Mouse (Mus musculus) testis, adult 2 months (tissue): ENCODE data around the gene Nhlrc2. TPM values are rescaled to one million over a fixed set of nuclear protein-coding genes. Genes with fewer than 3 reads are reported as not detected.

Source experiments
- H3K27ac ChIP-seq: fragments of 200-500 bp; 2 replicates; pipeline ENCODE4 v1.5.1; 2012; ENCODE audit warnings: low read depth, low read length; ENCODE audit not compliant: control insufficient read depth, insufficient read depth
- H3K27me3 ChIP-seq: fragments of 200-500 bp; 2 replicates; pipeline ENCODE4 v1.6.1; 2012; ENCODE audit warnings: mild to moderate bottlenecking, low read length, moderate library complexity; ENCODE audit not compliant: control insufficient read depth, insufficient read depth
- H3K36me3 ChIP-seq: fragments of 200-500 bp; 2 replicates; pipeline ENCODE4 v1.6.1; 2012; ENCODE audit warnings: mild to moderate bottlenecking, low read length; ENCODE audit not compliant: control insufficient read depth, insufficient read depth
- H3K4me1 ChIP-seq: fragments of 200-500 bp; 2 replicates; pipeline ENCODE4 v1.6.1; 2012; ENCODE audit warnings: low read length; ENCODE audit not compliant: control insufficient read depth, insufficient read depth
- H3K4me3 ChIP-seq: fragments of 200-500 bp; 2 replicates; pipeline ENCODE4 v1.5.1; 2012; ENCODE audit warnings: low read depth, mild to moderate bottlenecking, low read length, moderate library complexity, mixed read lengths; ENCODE audit not compliant: control insufficient read depth
- CTCF ChIP-seq: fragments of 200-500 bp; IDR thresholded peaks from 2 replicates; pipeline ENCODE4 v1.5.1; 2012; ENCODE audit warnings: low read depth, mild to moderate bottlenecking, inconsistent platforms, low read length, moderate library complexity; ENCODE audit not compliant: control insufficient read depth, insufficient read depth, insufficient replicate concordance
- POLR2A ChIP-seq: fragments of 200-500 bp; IDR thresholded peaks from 2 replicates; pipeline ENCODE4 v1.6.1; 2012; ENCODE audit warnings: low read depth, mild to moderate bottlenecking, inconsistent platforms, low read length, moderate library complexity; ENCODE audit not compliant: control insufficient read depth
- polyA plus RNA-seq: library from polyadenylated mRNA; depleted of rRNA; stranded (reverse); fragments of >200 nt; gene quantifications from 2 replicates; pipeline ENCODE4 v1.2.3, GENCODE M21; 2012

Nhlrc2 gene
- polyA plus RNA-seq, 1 experiment, result 1.8 TPM

- Histone ChIP-seq H3K36me3 (no peaks in the 10 kb centered on the region; the same call in 1 of the 2 replicates), H3K27ac (no peak overlapping the region), H3K4me3 (no peak overlapping the region), H3K4me1 (no peaks in the 10 kb centered on the region; the same call in 1 of the 2 replicates), H3K27me3 (no peaks in the 10 kb centered on the region)
- no peak for TF ChIP-seq POLR2A
- TF ChIP-seq CTCF, result no peak
Observed at GRCm38 (mm10) chr19:56583785-56584184, 35.7 kb downstream of the Nhlrc2 start.

GRCm38 (mm10) chr19:56584288-56584687 is 36.2 kb downstream of the Nhlrc2 start:
- H3K36me3 ChIP-seq, result no peaks in the 10 kb centered on the region; the same call in 1 of the 2 replicates

GRCm38 (mm10) chr19:56586320-56586719 is 38.3 kb downstream of the Nhlrc2 start:
- no peaks in the 10 kb centered on the region for H3K27me3 ChIP-seq
- H3K4me3 ChIP-seq, result no peak overlapping the region
- H3K4me1 ChIP-seq, result no peaks in the 10 kb centered on the region; the same call in 1 of the 2 replicates
- TF ChIP-seq POLR2A, result no peak
- no peak for TF ChIP-seq CTCF
- no peaks in the 10 kb centered on the region; the same call in 1 of the 2 replicates for H3K36me3 ChIP-seq
- H3K27ac ChIP-seq, result no peak overlapping the region

More at GRCm38 (mm10) chr19:56584288-56584687, 36.2 kb downstream of the Nhlrc2 start:
- Histone ChIP-seq H3K4me1 (no peaks in the 10 kb centered on the region; the same call in 1 of the 2 replicates), H3K4me3 (no peak overlapping the region), H3K27ac (no peak overlapping the region), H3K27me3 (no peaks in the 10 kb centered on the region)
- TF ChIP-seq POLR2A, result no peak
- TF ChIP-seq CTCF, result no peak

GRCm38 (mm10) chr19:56588205-56588626 is 40.2 kb downstream of the Nhlrc2 start:
- no peaks in the 10 kb centered on the region; the same call in 1 of the 2 replicates for H3K4me1 ChIP-seq
- H3K27ac ChIP-seq, result no peak overlapping the region
- H3K27me3 ChIP-seq, result no peaks in the 10 kb centered on the region
- no peak overlapping the region for H3K4me3 ChIP-seq
- no peaks in the 10 kb centered on the region; the same call in 1 of the 2 replicates for H3K36me3 ChIP-seq
- TF ChIP-seq CTCF (no peak), POLR2A (no peak)

GRCm38 (mm10) chr19:56589008-56589407 is 40.9 kb downstream of the Nhlrc2 start:
- no peaks in the 10 kb centered on the region; the same call in 1 of the 2 replicates for H3K4me1 ChIP-seq
- no peak overlapping the region for H3K27ac ChIP-seq
- H3K4me3 ChIP-seq, result no peak overlapping the region
- H3K36me3 ChIP-seq, result no peaks in the 10 kb centered on the region; the same call in 1 of the 2 replicates
- TF ChIP-seq CTCF (no peak), POLR2A (no peak)
- H3K27me3 ChIP-seq, result no peaks in the 10 kb centered on the region

GRCm38 (mm10) chr19:56589455-56589854 is 41.4 kb downstream of the Nhlrc2 start:
- Histone ChIP-seq H3K27ac (no peak overlapping the region), H3K36me3 (no peaks in the 10 kb centered on the region; the same call in 1 of the 2 replicates), H3K4me1 (no peaks in the 10 kb centered on the region; the same call in 1 of the 2 replicates), H3K27me3 (no peaks in the 10 kb centered on the region), H3K4me3 (no peak overlapping the region)
- TF ChIP-seq POLR2A (no peak), CTCF (no peak)

GRCm38 (mm10) chr19:56590250-56590649 is 42.2 kb downstream of the Nhlrc2 start:
- no peak overlapping the region for H3K27ac ChIP-seq
- H3K27me3 ChIP-seq, result no peaks in the 10 kb centered on the region
- H3K4me3 ChIP-seq, result no peak overlapping the region
- H3K36me3 ChIP-seq, result no peaks in the 10 kb centered on the region; the same call in 1 of the 2 replicates
- TF ChIP-seq CTCF (no peak), POLR2A (no peak)
- no peaks in the 10 kb centered on the region; the same call in 1 of the 2 replicates for H3K4me1 ChIP-seq
